In genomic region chr1:160811930-160812329, GRCm38 (mm10) we compare ENCODE assay signal across 33 mouse cellular contexts. TPM values are rescaled to one million over a fixed set of nuclear protein-coding genes. Genes with fewer than 3 reads are reported as not detected.
DNase-seq lines count a peak whose midpoint lies in the region; ATAC-seq lines count a peak whose summit lies in the region.
"Had no signal": no experiment of that assay in that cellular context is flagged by ENCODE, and none has a peak within 500 bp of the region (broad histone marks: within the 10 kb centered on the region; RNA-seq: fewer than 3 reads in every experiment).

No protein-coding gene starts in this region.

- H3K9me3 ChIP-seq in liver, embryonic 11.5 days (ENCODE audit: control insufficient read depth, low read length): no peaks in the 10 kb centered on the region
- no peaks in the 10 kb centered on the region for H3K9me3 ChIP-seq in liver, embryonic 16.5 days (replicated peaks; ENCODE audit: control insufficient read depth, low read length)
- H3K9me3 ChIP-seq in intestine, embryonic 15.5 days: no peaks in the 10 kb centered on the region
- H3K9me3 ChIP-seq: embryonic facial prominence, embryonic 10.5 days; embryonic facial prominence, embryonic 15.5 days; forebrain, embryonic 12.5 days; hindbrain, embryonic 12.5 days; limb, embryonic 10.5 days; limb, embryonic 15.5 days had no signal

- H3K4me2 ChIP-seq in liver, embryonic 11.5 days: peak overlapping the region; percentile 10; the same call in 1 of the 2 replicates
- H3K4me2 ChIP-seq in liver, embryonic 16.5 days (ENCODE audit: low read depth, low read length): no peak overlapping the region
- no peak overlapping the region for H3K4me2 ChIP-seq in intestine, embryonic 15.5 days (replicated peaks)
- H3K4me2 ChIP-seq: embryonic facial prominence, embryonic 15.5 days; forebrain, embryonic 12.5 days; heart, embryonic 11.5 days; hindbrain, embryonic 12.5 days; limb, embryonic 15.5 days had no signal

- WGBS in liver, embryonic 11.5 days: 44% methylated on average over 1 of the region's 1 CpGs
- WGBS in liver, embryonic 16.5 days (ENCODE audit: insufficient replicate concordance): 23% methylated on average over 1 of the region's 1 CpGs
- WGBS in intestine, embryonic 15.5 days: 63% methylated on average over 1 of the region's 1 CpGs

- no peaks in the 10 kb centered on the region for H3K27me3 ChIP-seq in liver, embryonic 11.5 days (replicated peaks; ENCODE audit: control insufficient read depth, insufficient read depth, low read length)
- no peaks in the 10 kb centered on the region for H3K27me3 ChIP-seq in liver, embryonic 16.5 days (ENCODE audit: control insufficient read depth, insufficient read depth, low read depth, low read length)
- H3K27me3 ChIP-seq in intestine, embryonic 15.5 days (replicated peaks): no peaks in the 10 kb centered on the region
- H3K27me3 ChIP-seq: CH12.LX; embryonic facial prominence, embryonic 15.5 days; forebrain, embryonic 12.5 days; hindbrain, embryonic 12.5 days; limb, embryonic 15.5 days had no signal

- no peak overlapping the region for H3K9ac ChIP-seq in liver, embryonic 11.5 days (ENCODE audit: low read depth, low read length)
- H3K9ac ChIP-seq in liver, embryonic 16.5 days (ENCODE audit: low read depth, low read length): no peak overlapping the region
- no peak overlapping the region for H3K9ac ChIP-seq in intestine, embryonic 15.5 days
- H3K9ac ChIP-seq: embryonic facial prominence, embryonic 15.5 days; forebrain, embryonic 12.5 days; forebrain, postnatal 0 days; hindbrain, embryonic 12.5 days; limb, embryonic 15.5 days had no signal

- ATAC-seq in liver, embryonic 11.5 days (replicated peaks; ENCODE audit: low FRiP score): peak; percentile 60
- peak; percentile 54; the same call in 1 of the 2 replicates for ATAC-seq in liver, embryonic 16.5 days (ENCODE audit: low read depth)
- no peak for ATAC-seq in intestine, embryonic 15.5 days
- ATAC-seq: forebrain, postnatal 0 days; hindbrain, postnatal 0 days; intestine, embryonic 16.5 days; Patski had no signal

- peak overlapping the region; percentile 8; the same call in 1 of the 2 replicates for H3K27ac ChIP-seq in liver, embryonic 11.5 days (ENCODE audit: low read depth, low read length)
- H3K27ac ChIP-seq in liver, embryonic 16.5 days (ENCODE audit: low read length): no peak overlapping the region
- no peak overlapping the region for H3K27ac ChIP-seq in intestine, embryonic 15.5 days
- H3K27ac ChIP-seq: embryonic facial prominence, embryonic 10.5 days; embryonic facial prominence, embryonic 15.5 days; forebrain, embryonic 12.5 days; hindbrain, embryonic 12.5 days; hindbrain, postnatal 0 days; kidney, postnatal 0 days; limb, embryonic 10.5 days; limb, embryonic 15.5 days had no signal

- H3K4me3 ChIP-seq in liver, embryonic 11.5 days (ENCODE audit: low read depth, low read length): no peak overlapping the region
- no peak overlapping the region for H3K4me3 ChIP-seq in liver, embryonic 16.5 days (ENCODE audit: low read depth, low read length)
- no peak overlapping the region for H3K4me3 ChIP-seq in intestine, embryonic 15.5 days (replicated peaks)
- H3K4me3 ChIP-seq: embryonic facial prominence, embryonic 10.5 days; embryonic facial prominence, embryonic 15.5 days; forebrain, embryonic 12.5 days; hindbrain, embryonic 12.5 days; limb, embryonic 10.5 days; limb, embryonic 15.5 days had no signal

- peaks cover 8% of the 10 kb centered on the region; the same call in 1 of the 2 replicates for H3K4me1 ChIP-seq in liver, embryonic 11.5 days (replicated peaks; ENCODE audit: control insufficient read depth, insufficient read depth, low read length)
- H3K4me1 ChIP-seq in liver, embryonic 16.5 days (ENCODE audit: control insufficient read depth, low read depth, low read length): peaks cover 9% of the 10 kb centered on the region
- H3K4me1 ChIP-seq in intestine, embryonic 15.5 days (replicated peaks): no peaks in the 10 kb centered on the region
- H3K4me1 ChIP-seq: embryonic facial prominence, embryonic 10.5 days; embryonic facial prominence, embryonic 15.5 days; forebrain, embryonic 12.5 days; hindbrain, embryonic 12.5 days; limb, embryonic 10.5 days; limb, embryonic 15.5 days had no signal

- no peaks in the 10 kb centered on the region for H3K36me3 ChIP-seq in liver, embryonic 11.5 days (ENCODE audit: control insufficient read depth, insufficient read depth, low read length)
- H3K36me3 ChIP-seq in liver, embryonic 16.5 days (ENCODE audit: control insufficient read depth, insufficient read depth): no peaks in the 10 kb centered on the region
- H3K36me3 ChIP-seq in intestine, embryonic 15.5 days: no peaks in the 10 kb centered on the region
- H3K36me3 ChIP-seq: embryonic facial prominence, embryonic 10.5 days; embryonic facial prominence, embryonic 15.5 days; forebrain, embryonic 12.5 days; hindbrain, embryonic 12.5 days; limb, embryonic 10.5 days; limb, embryonic 15.5 days had no signal

- DNase-seq in liver, embryonic 11.5 days (ENCODE audit: low spot score): no peak
- no peak for DNase-seq in liver
- peak; percentile 74 for DNase-seq in c-Kit-positive CD71-positive TER-119-positive erythroid progenitor cells, embryonic 14.5 days (ENCODE audit: low spot score)
- no peak for DNase-seq in adrenal gland, postnatal 36 days
- no peak for DNase-seq in lung, postnatal 25 days (ENCODE audit: low spot score)
- DNase-seq: adrenal gland, postnatal 25 days; B cell, adult 2 months; cerebellum, adult 8-10 months; cerebellum, postnatal 25 days; forebrain, postnatal 0 days; gastrocnemius, postnatal 10 days; heart, postnatal 36 days; kidney, adult 8-10 months; kidney, postnatal 4 days; layer of hippocampus, postnatal 36 days; lung, postnatal 4 days; midbrain, embryonic 14.5 days; right cerebral cortex, postnatal 25 days; thymus, postnatal 14 days had no signal

RNA-seq across cellular contexts. Expression of gene Rabgap1l, which starts 18.9 kb away (rescaled TPM):
- 63.5 and 69.3 TPM in 2 replicates for polyA plus RNA-seq in liver, embryonic 11.5 days (2014; fragmentation: Nextera tagmentation; extraction: Ambion mirVana)
- polyA plus RNA-seq in liver, embryonic 16.5 days (2015; fragmentation: Nextera tagmentation; extraction: Ambion mirVana): 27.6 and 28.9 TPM in 2 replicates
- polyA plus RNA-seq in intestine, embryonic 15.5 days (2015; fragmentation: Nextera tagmentation; extraction: Ambion mirVana): 17.3 and 18.8 TPM in 2 replicates
- total RNA-seq in adrenal gland, postnatal 36 days (2021): 10 to 100 TPM; 22.3 to 30.4 TPM
